Mouse (Mus musculus) right cerebral cortex, postnatal 36 days (tissue): ENCODE results near the gene Gm34653.
"Not testable (repeated sequence)": the region's sequence is repeated elsewhere in the genome, so short reads cannot be mapped to it uniquely, and the experiment has no call there.

ENCODE experiments used
- DNase-seq, 2 experiments: peaks; one replicate each; pipeline ENCODE4 v3.0.0; 2022; ENCODE audit warnings: low spot score in 2 of 2, mixed read lengths in 1 of 2

Gm34653 gene

DNA sequence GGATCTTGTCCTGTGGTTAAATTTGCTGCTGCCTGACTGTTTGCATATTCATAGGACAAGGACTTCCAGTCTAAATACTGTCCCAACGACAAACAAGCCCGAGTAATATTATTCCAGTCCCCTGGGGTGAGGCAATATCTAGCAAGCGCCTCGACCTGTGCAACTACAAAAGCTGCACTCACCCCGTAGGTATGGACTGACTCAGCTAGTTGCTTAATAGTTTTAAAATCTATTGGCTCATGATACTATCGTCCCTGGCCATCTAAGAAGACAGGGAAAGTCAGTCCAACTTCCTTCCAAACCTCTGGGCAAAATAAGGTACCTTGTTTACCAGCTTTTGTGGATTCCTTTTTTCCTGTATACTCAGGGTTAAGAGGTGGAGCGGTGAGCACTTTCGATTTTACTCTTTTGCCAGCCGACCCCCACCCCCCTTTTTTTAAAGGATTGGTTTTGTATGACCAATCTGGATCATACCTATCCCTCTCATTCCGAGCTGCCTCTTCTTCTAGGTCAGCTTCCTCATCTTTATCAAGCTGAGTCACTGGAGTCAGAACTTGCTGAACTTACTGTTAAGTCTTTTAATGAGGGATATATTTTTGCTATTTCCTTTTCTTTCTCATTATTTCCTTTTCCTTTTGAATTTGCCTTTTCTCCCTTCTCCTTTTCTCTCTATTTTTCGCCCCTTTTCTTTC lies at the start of gene Gm34653:
Gene Gm34653, plus strand, starts transcription at position 242 of the 692 bp plus-strand sequence.
- DNase-seq = not testable (repeated sequence)

- DNase-seq = no peak
Observed at GRCm38 (mm10) chr2:34783064-34784020, 49.5 kb upstream of the Gm34653 start.

- DNase-seq = no peak
Observed at GRCm38 (mm10) chr2:34784085-34784484, 48.7 kb upstream of the Gm34653 start.

- DNase-seq = no peak
Observed at GRCm38 (mm10) chr2:34790282-34790681, 42.5 kb upstream of the Gm34653 start.

GRCm38 (mm10) chr2:34792543-34792942 lies 40.3 kb upstream of the Gm34653 start:
- DNase-seq = not testable (repeated sequence)

- no peak for DNase-seq
Observed at GRCm38 (mm10) chr2:34794511-34794910, 38.3 kb upstream of the Gm34653 start.

GRCm38 (mm10) chr2:34795426-34795825 lies 37.4 kb upstream of the Gm34653 start:
- no peak for DNase-seq

GRCm38 (mm10) chr2:34799357-34800256 lies 33.2 kb upstream of the Gm34653 start, which contains the start of gene Rabepk:
TSS of gene Rabepk (minus strand) at chr2:34799912.
- DNase-seq = peak; percentile 60 to 74

DNA sequence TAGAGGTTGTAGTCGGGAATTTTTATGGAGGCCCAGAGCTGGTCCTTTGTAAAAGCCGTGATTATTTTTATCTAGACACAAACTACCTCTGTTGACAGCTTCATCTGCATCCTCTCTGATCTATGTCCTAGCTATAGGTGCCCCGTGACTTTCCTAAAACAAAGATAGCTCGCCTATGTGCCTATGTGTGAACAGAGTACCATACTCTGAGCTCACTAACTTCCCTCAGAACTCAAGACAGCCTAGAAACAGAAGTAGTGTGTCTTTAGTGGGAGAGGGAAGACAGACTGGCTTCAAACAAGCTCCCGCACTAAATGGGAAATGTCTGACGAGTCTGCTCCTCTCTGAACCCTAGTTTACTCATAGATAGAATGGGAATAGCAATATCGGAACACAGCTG lies 32.4 kb upstream of the Gm34653 start:
- no peak for DNase-seq

DNA sequence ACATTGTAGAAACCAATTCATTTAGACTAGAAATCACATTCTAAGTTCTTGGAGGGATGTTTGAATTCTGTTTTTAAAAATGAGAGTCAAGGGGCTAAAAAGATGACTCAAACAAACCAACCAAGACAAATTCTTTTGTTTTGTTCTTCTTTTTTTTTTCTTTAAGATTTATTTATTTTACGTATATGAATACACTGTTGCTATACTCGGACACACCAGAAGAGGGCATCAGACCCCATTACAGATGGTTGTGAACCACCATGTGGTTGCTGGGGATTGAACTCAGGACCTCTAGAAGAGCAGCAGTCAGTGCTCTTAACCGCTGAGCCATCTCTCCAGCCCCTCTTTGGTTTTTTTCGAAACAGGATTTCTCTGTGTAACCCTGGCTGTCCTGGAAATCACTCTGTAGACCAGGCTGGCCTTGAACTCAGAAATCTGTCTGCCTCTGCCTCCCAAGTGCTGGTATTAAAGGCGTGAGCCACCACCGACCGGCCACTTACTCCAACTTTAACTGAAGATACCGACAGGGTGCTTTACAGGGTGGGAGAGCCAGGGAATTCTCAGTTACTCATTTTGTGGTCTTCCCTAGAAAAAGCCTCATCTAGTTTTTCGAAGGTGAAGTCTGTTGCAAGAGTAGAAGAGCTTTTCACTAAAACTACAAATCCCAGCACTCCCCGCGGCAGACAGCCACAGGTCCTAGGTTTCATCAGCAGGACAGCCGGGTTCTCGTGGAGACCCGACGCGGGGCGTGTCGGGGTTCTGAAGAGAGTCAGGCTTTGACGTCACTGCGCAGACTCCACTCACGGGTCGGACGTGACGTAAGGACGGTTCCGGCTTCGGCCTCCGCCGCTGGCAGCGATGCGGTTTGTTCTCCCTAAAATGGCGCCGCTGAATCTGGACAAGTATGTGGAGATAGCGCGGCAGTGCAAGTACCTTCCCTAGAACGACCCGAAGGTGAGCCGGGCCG lies 31.0 kb upstream of the Gm34653 start:
- DNase-seq = peak; percentile 98 to 99

DNA sequence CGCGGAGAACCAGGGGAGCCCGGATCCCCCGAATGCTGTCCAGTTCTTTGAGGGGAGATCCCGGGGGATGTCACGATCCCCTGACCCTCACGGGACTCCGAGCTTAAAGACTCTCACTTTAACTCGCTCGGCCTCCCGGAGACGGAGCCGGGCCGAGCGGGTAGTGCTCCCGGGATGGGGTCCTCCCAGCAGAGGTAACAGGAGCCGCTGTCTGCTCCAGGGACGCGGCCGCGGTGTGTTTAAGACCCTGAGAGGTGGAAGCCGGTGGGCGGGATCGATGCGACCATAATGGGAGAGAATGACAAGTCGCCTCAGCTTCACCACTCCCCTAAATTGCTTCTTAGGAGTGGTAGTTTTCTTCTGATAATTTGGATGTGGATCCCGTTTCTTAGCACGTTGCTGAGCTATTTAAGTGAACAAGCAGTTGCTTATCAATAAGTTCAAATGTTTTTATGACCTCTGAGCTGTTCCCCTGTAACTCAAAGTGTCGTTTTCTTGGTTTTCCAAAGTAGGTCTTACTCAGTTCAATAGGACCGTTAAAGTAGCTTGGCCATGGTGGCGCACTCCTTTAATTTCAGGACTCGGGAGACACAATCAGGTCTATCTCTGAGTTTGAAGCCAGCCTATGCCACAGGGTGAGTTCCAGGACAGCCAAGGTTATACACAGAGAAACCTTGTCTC lies 30.1 kb upstream of the Gm34653 start:
- not testable (repeated sequence) for DNase-seq

GRCm38 (mm10) chr2:34803746-34804145 lies 29.1 kb upstream of the Gm34653 start:
- DNase-seq = no peak

DNA sequence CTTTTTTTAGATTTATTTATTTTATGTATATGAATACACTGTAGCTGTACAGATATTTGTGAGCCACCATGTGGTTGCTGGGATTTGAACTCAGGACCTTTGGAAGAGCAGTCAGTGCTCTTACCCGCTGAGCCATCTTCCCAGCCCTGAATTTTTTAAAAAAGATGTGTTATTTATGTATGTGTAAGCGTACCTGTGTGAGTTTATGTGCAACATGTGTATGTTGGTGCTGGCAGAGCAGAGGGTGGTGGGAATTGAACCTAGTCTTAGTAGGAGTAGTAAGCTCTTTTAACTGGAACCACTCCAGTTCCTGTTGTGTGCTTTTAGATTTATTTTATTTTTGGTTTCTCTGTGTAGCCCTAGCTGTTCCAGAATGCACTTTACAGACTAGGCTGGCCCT lies 28.6 kb upstream of the Gm34653 start:
- no peak for DNase-seq

DNA sequence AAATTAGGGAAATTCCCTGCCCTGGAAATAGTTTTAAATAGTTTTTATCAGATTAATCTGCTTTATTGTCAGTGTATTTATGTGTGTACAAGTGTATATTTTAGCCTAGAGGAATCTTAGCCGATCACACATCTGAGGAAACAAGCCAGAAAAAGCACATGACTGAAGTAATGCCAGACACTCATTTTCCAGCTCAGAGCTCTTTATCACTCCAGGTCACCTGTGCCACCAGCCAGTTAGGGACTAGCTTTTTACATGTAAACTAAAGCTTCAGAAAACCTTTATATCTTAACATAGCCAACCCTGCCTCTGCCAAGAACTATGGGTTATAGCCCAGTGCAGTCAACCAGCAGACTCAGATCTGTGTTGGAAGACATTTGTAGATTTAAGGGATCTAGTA lies 28.0 kb upstream of the Gm34653 start:
- no peak for DNase-seq

GRCm38 (mm10) chr2:34805364-34805950 lies 27.4 kb upstream of the Gm34653 start:
- no peak for DNase-seq

DNA sequence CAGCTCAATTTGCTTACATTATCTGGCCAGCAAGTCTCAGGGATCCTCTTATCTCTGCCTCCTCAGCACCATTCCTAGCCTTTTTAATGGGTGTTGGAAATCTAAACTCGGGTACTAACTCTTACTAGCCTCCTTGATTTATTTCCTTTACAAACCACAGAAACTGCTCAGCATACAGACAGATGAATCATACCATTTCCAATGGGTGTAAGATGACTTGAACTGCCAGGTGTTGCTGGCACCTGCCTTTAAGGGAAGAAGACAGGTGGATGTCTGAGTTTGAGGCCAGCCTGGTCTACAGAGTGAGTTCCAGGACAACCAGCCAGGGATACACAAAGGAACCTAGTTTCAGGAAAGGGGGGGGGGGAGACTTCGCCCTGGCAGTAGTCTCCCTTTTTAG lies 24.8 kb upstream of the Gm34653 start:
- DNase-seq = no peak

DNA sequence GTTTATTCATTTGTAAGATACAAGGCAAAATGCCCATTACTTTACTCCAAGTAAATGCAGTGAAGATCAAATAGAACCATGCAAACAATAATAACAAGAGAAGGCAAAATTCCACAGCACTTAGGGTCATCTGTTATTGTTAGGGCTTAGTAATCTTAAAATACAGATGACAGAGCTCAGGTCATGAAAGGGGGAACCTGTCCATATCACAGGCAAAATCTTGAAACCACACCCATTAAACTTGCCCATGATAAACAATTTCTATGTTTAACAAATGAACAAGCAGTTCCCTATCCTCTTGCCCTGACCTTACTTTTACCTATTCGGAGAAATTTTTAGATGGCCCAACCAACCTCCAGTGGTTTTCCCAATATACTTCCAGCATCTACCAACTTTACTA lies 23.2 kb upstream of the Gm34653 start:
- no peak for DNase-seq

GRCm38 (mm10) chr2:34810775-34811174 lies 22.0 kb upstream of the Gm34653 start:
- no peak for DNase-seq

DNA sequence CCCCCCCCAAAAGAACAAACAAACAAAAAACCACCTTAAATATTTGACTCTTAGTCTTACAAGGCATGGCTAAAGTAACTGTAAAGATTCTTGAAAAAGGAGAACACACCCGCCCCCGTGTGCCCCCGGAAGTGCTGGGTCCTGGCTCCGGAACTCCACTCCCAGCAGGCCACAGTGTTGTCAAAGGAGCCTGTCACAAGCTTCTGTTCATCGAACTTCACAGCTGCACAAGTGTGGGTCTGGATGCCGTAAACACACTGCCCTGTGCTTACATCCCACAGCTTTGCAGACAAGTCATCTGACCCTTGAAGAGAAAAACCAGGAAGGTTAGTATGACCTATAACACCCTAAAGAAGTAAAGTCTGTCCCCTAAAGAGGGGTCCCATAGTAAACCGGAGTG lies 20.1 kb upstream of the Gm34653 start:
- DNase-seq = no peak
